Mouse (Mus musculus) kidney, adult 11 months (tissue): Measurements from ENCODE around the gene Glrp1.

Experiments used
- DNase-seq: peaks from one replicate; pipeline ENCODE4 v3.0.0; 2022

Glrp1 gene

GRCm38 (mm10) chr1:88509789-88510188 is at the start of gene Glrp1:
Gene Glrp1, minus strand, starts transcription at chr1:88510066.
- no peak for DNase-seq

- no peak for DNase-seq
Observed at GRCm38 (mm10) chr1:88559258-88559657, 49.4 kb upstream of the Glrp1 start.

- DNase-seq = no peak
Observed at GRCm38 (mm10) chr1:88558793-88559192, 48.9 kb upstream of the Glrp1 start.

GRCm38 (mm10) chr1:88556401-88556800 is 46.5 kb upstream of the Glrp1 start:
- DNase-seq = no peak

GRCm38 (mm10) chr1:88553500-88554187 is 43.8 kb upstream of the Glrp1 start:
- DNase-seq = no peak

- no peak for DNase-seq
Observed at GRCm38 (mm10) chr1:88549263-88549662, 39.4 kb upstream of the Glrp1 start.

GRCm38 (mm10) chr1:88547172-88547571 is 37.3 kb upstream of the Glrp1 start:
- no peak for DNase-seq

GRCm38 (mm10) chr1:88543608-88544007 is 33.7 kb upstream of the Glrp1 start:
- DNase-seq = no peak

GRCm38 (mm10) chr1:88539823-88540222 is 30.0 kb upstream of the Glrp1 start:
- no peak for DNase-seq

- no peak for DNase-seq
Observed at GRCm38 (mm10) chr1:88539256-88539655, 29.4 kb upstream of the Glrp1 start.

- DNase-seq = no peak
Observed at GRCm38 (mm10) chr1:88536308-88536707, 26.4 kb upstream of the Glrp1 start.

GRCm38 (mm10) chr1:88534091-88534490 is 24.2 kb upstream of the Glrp1 start:
- no peak for DNase-seq

- no peak for DNase-seq
Observed at GRCm38 (mm10) chr1:88526161-88526560, 16.3 kb upstream of the Glrp1 start.

GRCm38 (mm10) chr1:88525622-88526021 is 15.8 kb upstream of the Glrp1 start:
- no peak for DNase-seq

- no peak for DNase-seq
Observed at GRCm38 (mm10) chr1:88521170-88521747, 11.4 kb upstream of the Glrp1 start.

GRCm38 (mm10) chr1:88513613-88514012 is 3.7 kb upstream of the Glrp1 start:
- no peak for DNase-seq

GRCm38 (mm10) chr1:88507886-88508285 is 2.0 kb downstream of the Glrp1 start:
- no peak for DNase-seq

GRCm38 (mm10) chr1:88507214-88507613 is 2.7 kb downstream of the Glrp1 start:
- DNase-seq = no peak

- DNase-seq = no peak
Observed at GRCm38 (mm10) chr1:88506412-88506811, 3.5 kb downstream of the Glrp1 start.

- no peak for DNase-seq
Observed at GRCm38 (mm10) chr1:88505697-88506096, 4.2 kb downstream of the Glrp1 start.

- DNase-seq = no peak
Observed at GRCm38 (mm10) chr1:88504531-88504945, 5.3 kb downstream of the Glrp1 start.

- no peak for DNase-seq
Observed at GRCm38 (mm10) chr1:88502822-88503221, 7.0 kb downstream of the Glrp1 start.

- DNase-seq = no peak
Observed at GRCm38 (mm10) chr1:88499230-88499737, 10.6 kb downstream of the Glrp1 start.

- no peak for DNase-seq
Observed at GRCm38 (mm10) chr1:88497407-88497806, 12.5 kb downstream of the Glrp1 start.

GRCm38 (mm10) chr1:88492415-88492814 is 17.5 kb downstream of the Glrp1 start:
- no peak for DNase-seq
